Mouse (Mus musculus) cerebellum, adult 9-10 months (tissue): Measurements from ENCODE around the gene Aurka.

Experiments used
- DNase-seq: peaks from one replicate; pipeline ENCODE4 v3.0.0; 2022

Aurka gene

GRCm38 (mm10) chr2:172320878-172321277, 49.5 kb downstream of the Aurka start:
- DNase-seq, result no peak

- DNase-seq, result no peak
These were observed 58.6 kb downstream of the Aurka start for GRCm38 (mm10) chr2:172311731-172312130.

GRCm38 (mm10) chr2:172306544-172306943, 63.8 kb downstream of the Aurka start:
- DNase-seq, result no peak
